Comparison of ENCODE assay signal across 13 mouse cellular contexts in the genomic region with DNA sequence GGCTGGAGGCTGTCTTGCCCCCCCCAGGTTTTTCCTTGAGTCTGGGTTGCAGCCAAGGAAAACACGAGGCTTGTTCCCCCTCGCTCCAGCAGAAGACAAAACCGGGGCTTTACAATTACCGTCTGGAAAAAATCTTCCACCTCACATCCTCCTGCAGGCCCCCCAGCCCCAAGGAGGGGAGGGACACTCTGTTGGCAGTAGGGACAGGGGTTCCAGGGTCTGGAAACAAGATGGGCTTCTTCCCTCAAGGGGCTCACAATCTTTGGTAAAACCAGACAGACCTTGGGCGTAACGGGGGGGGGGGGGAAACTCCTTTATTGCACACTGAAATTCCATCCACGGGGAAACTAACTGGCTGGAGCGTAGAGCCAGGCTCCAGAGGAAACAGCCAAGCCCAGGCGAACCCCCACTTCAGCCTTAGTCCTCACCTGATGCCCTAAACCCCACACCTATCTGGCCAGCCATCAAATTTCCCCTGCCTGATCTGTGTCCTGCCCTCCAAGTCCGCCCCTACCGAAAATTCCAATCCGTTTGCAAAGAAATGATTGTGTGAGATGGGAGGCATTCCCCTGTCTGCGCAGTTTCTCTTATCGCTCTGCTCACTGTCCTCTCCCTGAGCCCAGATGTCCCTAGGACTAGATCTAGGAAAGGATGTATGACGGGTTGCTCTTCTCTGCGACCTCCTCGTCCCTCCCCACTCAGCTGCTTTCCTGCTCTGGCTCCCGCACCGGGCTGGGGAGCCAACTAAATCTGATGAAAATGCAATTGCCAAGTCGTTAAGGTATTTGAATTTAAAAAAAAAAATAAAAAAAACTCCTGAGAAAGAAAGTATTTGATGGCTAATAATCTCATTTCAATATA. TPM values are rescaled to one million over a fixed set of nuclear protein-coding genes. Genes with fewer than 3 reads are reported as not detected.
DNase-seq lines count a peak whose midpoint lies in the region; ATAC-seq and TF ChIP-seq lines count a peak whose summit lies in the region.
"Had no signal": no experiment of that assay in that cellular context is flagged by ENCODE, and none has a peak within 500 bp of the region (broad histone marks: within the 10 kb centered on the region; RNA-seq: fewer than 3 reads in every experiment).

No protein-coding gene starts in this region.

- DNase-seq in heart, adult 2 months, result no peak
- DNase-seq in testis, postnatal 10 days (ENCODE audit: low spot score), result no peak
- peak; percentile 13 for DNase-seq in mesoderm, embryonic 11.5 days (ENCODE audit: low read depth, low spot score)
- DNase-seq in urinary bladder, postnatal 36 days (ENCODE audit: low spot score in 2 of 2), result no peak
- no peak for DNase-seq in spleen, postnatal 36 days (ENCODE audit: low spot score in 2 of 2)
- DNase-seq: kidney, adult 8-10 months; layer of hippocampus, postnatal 36 days had no signal

- ATAC-seq in heart, embryonic 14.5 days (ENCODE audit: insufficient number of reproducible peaks, insufficient read depth, low FRiP score, low read depth), result no peak
- ATAC-seq in cerebellum, adult (ENCODE audit: insufficient number of reproducible peaks, low FRiP score, low TSS enrichment), result no peak

- intact Hi-C loops in heart, adult 2 months (cut with DNase I), result loop anchor here (10.0 kb wide), 1 partner anchor 190 kb away; no protein-coding TSS in a partner anchor

- H3K27ac ChIP-seq in heart, embryonic 14.5 days (replicated peaks in 1 of 2; ENCODE audit: control insufficient read depth in 1 of 2, insufficient read depth in 1 of 2, low read depth in 2 of 2, low read length in 2 of 2), result no peak overlapping the region
- H3K27ac ChIP-seq in heart, adult 2 months, result no peak overlapping the region
- no peak overlapping the region for H3K27ac ChIP-seq in testis, adult 2 months (ENCODE audit: control insufficient read depth, insufficient read depth, low read depth, low read length)

- TF ChIP-seq POLR2A in heart, adult 2 months (IDR thresholded peaks at IDR 0.05; ENCODE audit: insufficient read depth, low read depth, low read length), result no peak
- TF ChIP-seq POLR2A in testis, adult 2 months (IDR thresholded peaks at IDR 0.05; ENCODE audit: control insufficient read depth, low read depth, low read length), result no peak

- H3K4me2 ChIP-seq in heart, embryonic 14.5 days (ENCODE audit: low read length), result peak overlapping the region; percentile 80

- peaks cover 5% of the 10 kb centered on the region; the same call in 1 of the 2 replicates for H3K9me3 ChIP-seq in heart, embryonic 14.5 days (ENCODE audit: control insufficient read depth, low read length)

- H3K27me3 ChIP-seq in heart, embryonic 14.5 days (ENCODE audit: control insufficient read depth, insufficient read depth, low read length), result peaks cover 60% of the 10 kb centered on the region
- peaks cover 9% of the 10 kb centered on the region for H3K27me3 ChIP-seq in heart, adult 2 months (ENCODE audit: control insufficient read depth, insufficient read depth, low read length)
- no peaks in the 10 kb centered on the region; the same call in none of the 2 replicates for H3K27me3 ChIP-seq in testis, adult 2 months (ENCODE audit: control insufficient read depth, insufficient read depth, low read length)

- H3K4me3 ChIP-seq in heart, embryonic 14.5 days (ENCODE audit: control insufficient read depth in 1 of 2, insufficient read depth in 1 of 2, low read depth in 1 of 2, low read length in 2 of 2), result peak overlapping the region in 1 of 2 experiments; percentile 41; a peak in 1 of 4 replicates
- H3K4me3 ChIP-seq in heart, adult 2 months, result no peak overlapping the region
- H3K4me3 ChIP-seq in testis, adult 2 months (ENCODE audit: control insufficient read depth, low read depth, low read length), result peak overlapping the region; percentile 43

- H3K9ac ChIP-seq in heart, embryonic 14.5 days (ENCODE audit: low read length), result no peak overlapping the region
- H3K9ac ChIP-seq in heart, adult 2 months (ENCODE audit: low read depth, low read length), result no peak overlapping the region

- TF ChIP-seq CTCF in heart, adult 2 months (IDR thresholded peaks at IDR 0.05), result no peak
- TF ChIP-seq CTCF in testis, adult 2 months (IDR thresholded peaks at IDR 0.05; ENCODE audit: control insufficient read depth, insufficient read depth, insufficient replicate concordance, low read depth, low read length), result no peak

- H3K36me3 ChIP-seq in heart, embryonic 14.5 days (ENCODE audit: control insufficient read depth, insufficient read depth, low read length), result no peaks in the 10 kb centered on the region
- no peaks in the 10 kb centered on the region for H3K36me3 ChIP-seq in heart, adult 2 months (ENCODE audit: control insufficient read depth, insufficient read depth, low read length)
- no peaks in the 10 kb centered on the region for H3K36me3 ChIP-seq in testis, adult 2 months (ENCODE audit: control insufficient read depth, insufficient read depth, low read length)

- H3K4me1 ChIP-seq in heart, embryonic 14.5 days (ENCODE audit: control insufficient read depth in 2 of 2, insufficient read depth in 2 of 2, low read length in 2 of 2), result peaks cover 22 to 36% of the 10 kb centered on the region in 2 experiments
- 0 out of 2 replicates have a peak, but pooled peaks cover 2% of the 10 kb centered on the region for H3K4me1 ChIP-seq in heart, adult 2 months (ENCODE audit: control insufficient read depth, insufficient read depth, low read length)
- H3K4me1 ChIP-seq in testis, adult 2 months (ENCODE audit: control insufficient read depth, insufficient read depth, low read length), result peaks cover 29% of the 10 kb centered on the region

- WGBS in heart, embryonic 14.5 days, result 8% methylated on average over 20 of the region's 20 CpGs
- WGBS in heart, adult 2 months, result 16% methylated on average over 20 of the region's 20 CpGs

- TF ChIP-seq EP300 in heart, adult 2 months (IDR thresholded peaks at IDR 0.05; ENCODE audit: insufficient read depth, low read depth, low read length), result no peak

- H3K79me2 ChIP-seq in heart, adult 2 months (replicated peaks; ENCODE audit: control insufficient read depth, insufficient read depth, low read length), result no peaks in the 10 kb centered on the region

RNA-seq across cellular contexts. Expression of gene 1700067P10Rik, which starts 5.9 kb away (rescaled TPM):
- polyA plus RNA-seq in heart, embryonic 14.5 days (2014; fragmentation: Nextera tagmentation; extraction: Ambion mirVana), result not detected in 2 replicates
- not detected for total RNA-seq in heart, adult 2 months (2021)
- not detected in 2 replicates for polyA plus RNA-seq in heart, adult 2 months (2012; rRNA removed)
- polyA plus RNA-seq in testis, adult 2 months (2012; rRNA removed), result 159 and 164 TPM in 2 replicates
- total RNA-seq: layer of hippocampus, postnatal 36 days had no signal
- polyA plus RNA-seq: liver, embryonic 16.5 days had no signal

RNA-seq across cellular contexts. Expression of gene 9830107B12Rik, which starts 51.0 kb away (rescaled TPM):
- not detected in 2 replicates for polyA plus RNA-seq in heart, embryonic 14.5 days (2014; fragmentation: Nextera tagmentation; extraction: Ambion mirVana)
- not detected for total RNA-seq in heart, adult 2 months (2021)
- polyA plus RNA-seq in heart, adult 2 months (2012; rRNA removed), result 0.06 and 0.08 TPM in 2 replicates
- polyA plus RNA-seq in testis, adult 2 months (2012; rRNA removed), result not detected in 2 replicates
- total RNA-seq: layer of hippocampus, postnatal 36 days had no signal
- polyA plus RNA-seq: gonadal fat pad, adult 2 months had no signal

RNA-seq across cellular contexts. Expression of gene 1700122O11Rik, which starts 57.0 kb away (rescaled TPM):
- not detected in 2 replicates for polyA plus RNA-seq in heart, embryonic 14.5 days (2014; fragmentation: Nextera tagmentation; extraction: Ambion mirVana)
- total RNA-seq in heart, adult 2 months (2021), result not detected
- not detected in 2 replicates for polyA plus RNA-seq in heart, adult 2 months (2012; rRNA removed)
- polyA plus RNA-seq in testis, adult 2 months (2012; rRNA removed), result 19.1 and 19.7 TPM in 2 replicates
- total RNA-seq: layer of hippocampus, postnatal 36 days had no signal
- polyA plus RNA-seq: gonadal fat pad, adult 2 months; liver, embryonic 16.5 days; urinary bladder, adult 2 months had no signal

Comparison
In these comparisons a context has a peak if more than half of its experiments do, and no peak if none do; other contexts are left out.
1. RNA of gene 1700067P10Rik, which starts 5.9 kb away (polyA plus RNA-seq): 159 to 164 TPM in testis, adult 2 months; not detected in heart, adult 2 months and not detected in heart, embryonic 14.5 days; every median in the first group is over 100 times any median in the second.
2. RNA of gene 1700122O11Rik, which starts 57.0 kb away (polyA plus RNA-seq): 19.1 to 19.7 TPM in testis, adult 2 months; not detected in heart, embryonic 14.5 days and not detected in heart, adult 2 months; every median in the first group is over 10 times any median in the second.